Mouse (Mus musculus): ENCODE measurements around the gene Zfp143.
A peak's percentile ranks its signal among the peaks of the same experiment; 100 is the strongest.
"Not testable (repeated sequence)": the region's sequence is repeated elsewhere in the genome, so short reads cannot be mapped to it uniquely, and the experiment has no call there.

The Zfp143 gene

GRCm38 (mm10) chr7:110097106-110097793 lies 36.2 kb downstream of the Zfp143 start:
- no peak for DNase-seq

- DNase-seq, result no peak
Measured at GRCm38 (mm10) chr7:110100854-110101253, 39.8 kb downstream of the Zfp143 start.

- no peak for DNase-seq
Measured at GRCm38 (mm10) chr7:110101266-110101665, 40.2 kb downstream of the Zfp143 start.

GRCm38 (mm10) chr7:110105041-110105440 lies 44.0 kb downstream of the Zfp143 start:
- DNase-seq, result no peak

GRCm38 (mm10) chr7:110106633-110107032 lies 45.6 kb downstream of the Zfp143 start:
- DNase-seq, result no peak

GRCm38 (mm10) chr7:110108524-110108923 lies 47.5 kb downstream of the Zfp143 start:
- DNase-seq, result not testable (repeated sequence)

GRCm38 (mm10) chr7:110108967-110109610 lies 48.1 kb downstream of the Zfp143 start:
- DNase-seq, result no peak

GRCm38 (mm10) chr7:110110061-110110656 lies 49.1 kb downstream of the Zfp143 start:
- no peak for DNase-seq

- DNase-seq, result no peak
Measured at GRCm38 (mm10) chr7:110114699-110115098, 53.7 kb downstream of the Zfp143 start.

- no peak for DNase-seq
Measured at GRCm38 (mm10) chr7:110116731-110117291, 55.8 kb downstream of the Zfp143 start.

GRCm38 (mm10) chr7:110118448-110118847 lies 57.4 kb downstream of the Zfp143 start:
- DNase-seq, result no peak

- DNase-seq, result no peak
Measured at GRCm38 (mm10) chr7:110120157-110120784, 59.3 kb downstream of the Zfp143 start.

GRCm38 (mm10) chr7:110121162-110121515 lies 60.1 kb downstream of the Zfp143 start:
- DNase-seq, result no peak

- DNase-seq, result peak; percentile 99
Measured at GRCm38 (mm10) chr7:110121516-110122288, 60.7 kb downstream of the Zfp143 start, which contains the start of gene Wee1. Gene Wee1, plus strand, starts transcription at chr7:110122046.

- no peak for DNase-seq
Measured at GRCm38 (mm10) chr7:110122289-110122564, 61.2 kb downstream of the Zfp143 start.

GRCm38 (mm10) chr7:110122565-110123422 lies 61.8 kb downstream of the Zfp143 start:
- DNase-seq, result peak; percentile 67

- DNase-seq, result no peak
Measured at GRCm38 (mm10) chr7:110123844-110124555, 63.0 kb downstream of the Zfp143 start.

GRCm38 (mm10) chr7:110128566-110128965 lies 67.5 kb downstream of the Zfp143 start:
- no peak for DNase-seq

GRCm38 (mm10) chr7:110132272-110132671 lies 71.3 kb downstream of the Zfp143 start:
- not testable (repeated sequence) for DNase-seq

GRCm38 (mm10) chr7:110133988-110134387 lies 73.0 kb downstream of the Zfp143 start:
- no peak for DNase-seq

- DNase-seq, result no peak
Measured at GRCm38 (mm10) chr7:110138538-110138937, 77.5 kb downstream of the Zfp143 start.

Measured in cerebellum, adult 11 months (tissue).